Mouse (Mus musculus): ENCODE data around the gene Neurl2. TPM values are rescaled to one million over a fixed set of nuclear protein-coding genes. Genes with fewer than 3 reads are reported as not detected.

The Neurl2 gene
- 1 to 10 TPM; 1.3 to 2.8 TPM for polyA plus RNA-seq (2017; shearing (Covaris generic))

DNA sequence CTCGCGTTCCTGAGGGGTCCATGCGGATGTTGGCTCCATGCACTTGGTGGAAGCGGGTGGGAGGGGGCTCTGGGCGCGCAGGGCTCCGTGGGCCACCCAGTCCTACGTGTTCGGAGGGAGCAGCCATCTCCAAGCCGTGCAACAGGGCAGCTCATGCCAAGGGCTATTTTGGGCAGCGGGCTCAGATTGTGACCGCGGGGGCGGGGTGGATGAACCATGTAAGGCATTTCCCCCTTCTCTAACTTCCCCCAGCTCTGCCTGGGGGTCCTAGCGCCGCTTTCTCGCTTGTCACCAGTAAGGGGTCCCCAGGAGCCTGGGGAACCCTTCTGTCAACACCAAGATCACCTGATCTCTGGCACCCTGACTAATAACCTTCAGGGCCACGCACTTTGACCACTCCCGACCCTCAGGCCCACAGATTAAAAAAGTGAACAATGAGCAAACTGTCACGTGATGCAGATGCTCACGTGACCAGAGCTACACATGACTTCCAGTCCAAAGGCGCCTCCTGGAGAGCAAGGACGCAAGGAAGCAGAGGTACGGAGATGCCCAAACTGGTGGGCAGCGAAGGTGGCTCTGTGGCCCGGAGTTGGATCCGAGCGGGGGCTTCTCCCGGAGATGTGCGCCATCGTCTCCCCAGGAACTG lies at the start of gene Neurl2:
Gene Neurl2, minus strand, starts transcription at position 143 of the 646 bp plus-strand sequence.

GRCm38 (mm10) chr2:164879228-164879567 lies 45.9 kb upstream of the Neurl2 start, which contains the start of gene Pcif1:
Gene Pcif1 (plus strand): TSS chr2:164879304.

GRCm38 (mm10) chr2:164857101-164857821 lies 24.0 kb upstream of the Neurl2 start, which contains the start of gene Pltp:
Gene Pltp (minus strand): TSS chr2:164857711.

GRCm38 (mm10) chr2:164832748-164833301 lies 431 bp downstream of the Neurl2 start, which contains the start of gene Ctsa:
Gene Ctsa (plus strand): TSS chr2:164832873.

DNA sequence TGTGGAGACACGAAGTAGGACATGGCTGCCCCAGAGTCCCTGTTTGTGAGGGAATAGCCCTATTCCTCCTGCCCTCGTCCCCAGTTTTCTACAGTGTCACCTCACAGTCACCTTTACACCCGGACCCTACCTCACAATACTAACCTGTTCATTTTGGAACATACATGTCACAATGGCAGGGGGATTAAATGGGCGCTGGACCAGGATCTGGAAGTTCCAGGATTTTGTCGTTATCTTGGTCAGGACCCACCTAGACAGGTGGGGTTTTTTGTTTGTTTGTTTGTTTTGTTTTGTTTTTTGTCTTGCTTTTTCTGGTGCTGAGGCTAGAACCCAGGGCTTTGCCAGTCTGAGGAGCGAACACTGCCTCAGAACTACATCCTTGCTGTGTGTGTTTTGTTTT lies 4.8 kb downstream of the Neurl2 start, which contains the start of gene Spata25:
Gene Spata25, minus strand, starts transcription at position 101 of the 400 bp plus-strand sequence.

DNA sequence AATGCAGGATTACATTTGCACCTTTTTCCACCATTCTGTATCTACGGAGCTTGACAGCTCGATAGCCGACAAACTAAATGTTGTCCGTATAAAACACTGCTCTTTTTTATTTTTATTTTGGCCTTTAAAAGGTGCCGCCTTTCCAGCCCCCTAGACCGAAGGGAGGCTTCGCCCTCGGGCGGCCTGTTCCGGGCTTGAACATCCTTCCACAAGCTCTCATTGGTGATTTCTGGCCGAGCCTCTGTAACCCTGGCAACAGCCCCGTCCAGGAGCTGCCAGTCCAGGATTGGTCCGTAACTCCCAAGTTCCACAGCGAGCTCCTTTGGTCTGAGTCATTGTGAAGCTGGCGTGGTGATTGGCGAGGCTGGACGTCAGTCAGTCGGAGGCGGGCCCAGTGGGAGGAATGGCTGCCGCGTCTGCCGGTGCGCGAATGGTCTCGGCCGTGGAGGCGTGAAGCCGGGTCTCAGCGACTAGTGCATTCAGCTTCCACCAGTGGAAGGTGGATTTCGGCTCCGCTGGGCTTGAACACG lies 10.6 kb downstream of the Neurl2 start, which contains the start of gene Zswim1:
Gene Zswim1, plus strand, starts transcription at position 51 of the 530 bp plus-strand sequence.

DNA sequence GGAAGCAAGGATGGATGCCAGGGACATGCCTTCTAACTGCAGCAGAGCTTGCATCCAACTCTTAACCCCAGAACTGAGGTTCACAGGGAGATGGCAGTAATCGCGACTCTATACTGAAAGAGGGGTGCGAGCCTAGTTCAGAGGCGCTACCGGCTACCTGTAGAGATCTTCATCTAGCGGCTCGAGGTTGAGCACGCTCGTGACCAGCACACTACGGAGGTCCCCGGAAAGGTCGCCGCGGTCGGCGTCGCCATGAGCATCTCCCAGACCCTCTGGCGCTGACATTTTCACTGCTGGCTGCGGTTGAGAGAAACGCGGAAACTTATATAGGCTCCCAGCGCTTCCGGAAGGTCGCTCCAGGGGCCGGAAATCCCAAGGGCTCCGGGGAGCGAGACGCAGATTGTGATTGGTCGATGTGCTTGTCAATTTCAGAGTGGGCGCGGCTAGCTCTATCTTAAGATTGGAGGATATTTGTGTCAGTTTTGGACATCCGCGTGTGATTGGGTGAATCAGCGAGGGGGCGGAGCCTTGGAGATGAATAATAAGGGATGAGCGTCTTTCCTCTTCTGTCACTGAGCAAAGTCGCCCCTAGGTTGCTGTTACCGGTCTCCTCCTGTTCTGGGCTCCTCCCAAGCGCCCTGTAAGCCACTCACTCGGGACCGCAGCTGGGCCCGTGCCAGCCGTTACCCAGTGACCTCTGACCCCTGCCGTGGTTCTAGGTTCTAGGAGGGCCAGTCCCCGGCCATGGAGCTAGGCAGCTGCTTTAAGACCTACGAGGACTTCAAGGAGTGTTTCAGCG lies 28.5 kb downstream of the Neurl2 start, which contains the start of the genes Acot8 and Zswim3:
Gene Acot8, minus strand, starts transcription at position 350 of the 799 bp plus-strand sequence.
Gene Zswim3, plus strand, starts transcription at position 566 of the 799 bp plus-strand sequence.

DNA sequence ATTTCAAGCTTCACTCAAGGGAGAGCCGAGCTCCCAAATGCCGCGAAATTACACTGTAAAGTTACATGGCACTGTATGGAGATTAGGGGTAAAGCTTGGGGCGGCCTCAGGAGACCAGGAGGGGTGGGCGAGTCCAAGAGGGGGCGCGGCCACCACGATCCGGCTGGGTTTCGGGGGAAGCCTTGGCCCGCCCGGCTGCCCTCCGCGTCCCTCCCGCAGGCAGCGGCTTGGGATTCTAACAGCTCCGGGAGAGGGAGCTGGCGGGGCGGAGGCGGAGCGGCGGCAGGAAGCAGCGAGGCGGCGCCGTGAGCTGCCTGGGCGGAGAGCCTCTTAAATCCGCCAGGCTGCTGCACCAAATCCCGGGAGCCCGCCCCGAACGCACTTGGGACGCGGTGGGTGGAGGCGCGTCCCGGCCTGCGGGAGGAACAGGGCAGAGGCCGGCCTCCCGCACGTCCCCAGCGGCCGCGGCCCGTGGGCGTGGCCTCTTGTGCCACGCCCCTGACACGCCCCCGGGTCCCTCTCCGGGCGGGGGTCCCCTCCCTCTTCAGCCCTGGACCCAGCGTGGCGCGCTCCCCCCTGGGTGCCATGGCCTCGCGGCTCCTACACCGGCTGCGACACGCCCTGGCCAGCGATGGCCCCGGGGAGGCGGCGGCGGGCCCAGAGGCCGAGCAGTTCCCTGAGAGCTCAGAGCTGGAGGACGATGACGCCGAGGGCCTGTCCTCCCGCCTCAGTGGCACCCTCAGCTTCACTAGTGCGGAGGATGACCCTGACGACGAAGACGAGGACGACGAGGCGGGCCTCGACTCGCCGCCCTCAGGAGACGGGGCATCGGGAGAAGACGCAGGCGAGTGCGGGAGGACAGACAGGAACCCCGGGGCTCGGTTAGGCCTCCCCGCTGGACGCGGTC lies 47.5 kb downstream of the Neurl2 start, which contains the start of gene Snx21:
Gene Snx21, plus strand, starts transcription at position 343 of the 907 bp plus-strand sequence.

Other genes starting within 250 kb of the Neurl2 start
- not detected for gene Wfdc6a, start 248.0 kb downstream of the Neurl2 start, polyA plus RNA-seq (2017; shearing (Covaris generic))
- gene Eppin, start 239.9 kb downstream of the Neurl2 start, polyA plus RNA-seq (2017; shearing (Covaris generic)): not detected
- gene Wfdc6b, start 219.9 kb downstream of the Neurl2 start, polyA plus RNA-seq (2017; shearing (Covaris generic)): 1 to 10 TPM in 1 of 2 experiments, not detected in 1; 3.0 TPM
- 1 to 10 TPM in 1 of 2 experiments, not detected in 1; 1.6 TPM for gene Wfdc8, start 219.8 kb downstream of the Neurl2 start, polyA plus RNA-seq (2017; shearing (Covaris generic))
- gene Wfdc16, start 194.7 kb downstream of the Neurl2 start, polyA plus RNA-seq (2017; shearing (Covaris generic)): not detected
- under 1 TPM in 1 of 2 experiments, not detected in 1; 0.88 TPM for gene Wfdc10, start 177.4 kb downstream of the Neurl2 start, polyA plus RNA-seq (2017; shearing (Covaris generic))
- gene Wfdc9, start 176.9 kb downstream of the Neurl2 start, polyA plus RNA-seq (2017; shearing (Covaris generic)): 1 to 10 TPM in 1 of 2 experiments, under 1 TPM in 1; 0.51 to 1.6 TPM
- not detected for gene Wfdc11, start 159.4 kb downstream of the Neurl2 start, polyA plus RNA-seq (2017; shearing (Covaris generic))
- gene Wfdc13, start 148.3 kb downstream of the Neurl2 start, polyA plus RNA-seq (2017; shearing (Covaris generic)): not detected
- gene Spint4, start 135.0 kb downstream of the Neurl2 start, polyA plus RNA-seq (2017; shearing (Covaris generic)): not detected
- gene Spint5, start 118.2 kb downstream of the Neurl2 start, polyA plus RNA-seq (2017; shearing (Covaris generic)): not detected
- gene Wfdc3, start 87.5 kb downstream of the Neurl2 start, polyA plus RNA-seq (2017; shearing (Covaris generic)): 1 to 10 TPM in 1 of 2 experiments, under 1 TPM in 1; 0.20 to 2.9 TPM
- gene Dnttip1, start 87.5 kb downstream of the Neurl2 start, polyA plus RNA-seq (2017; shearing (Covaris generic)): 10 to 100 TPM; 61.3 to 61.5 TPM
- 1 to 10 TPM; 1.7 to 2.9 TPM for gene Ube2c, start 63.6 kb downstream of the Neurl2 start, polyA plus RNA-seq (2017; shearing (Covaris generic))
- gene Tnnc2, start 53.5 kb downstream of the Neurl2 start, polyA plus RNA-seq (2017; shearing (Covaris generic)): not detected
- 1 to 10 TPM; 8.2 to 9.8 TPM for gene Snx21, start 47.6 kb downstream of the Neurl2 start, polyA plus RNA-seq (2017; shearing (Covaris generic))
- 10 to 100 TPM; 29.7 to 34.5 TPM for gene Acot8, start 28.6 kb downstream of the Neurl2 start, polyA plus RNA-seq (2017; shearing (Covaris generic))
- gene Zswim3, start 28.4 kb downstream of the Neurl2 start, polyA plus RNA-seq (2017; shearing (Covaris generic)): 10 to 100 TPM in 1 of 2 experiments, 1 to 10 TPM in 1; 8.2 to 11.0 TPM
- gene Zswim1, start 10.8 kb downstream of the Neurl2 start, polyA plus RNA-seq (2017; shearing (Covaris generic)): 10 to 100 TPM; 19.3 to 20.7 TPM
- not detected for gene Spata25, start 4.9 kb downstream of the Neurl2 start, polyA plus RNA-seq (2017; shearing (Covaris generic))
- gene Ctsa, start 583 bp downstream of the Neurl2 start, polyA plus RNA-seq (2017; shearing (Covaris generic)): 100 to 1,000 TPM; 179 to 196 TPM
- 1 to 10 TPM in 1 of 2 experiments, under 1 TPM in 1; 0.52 to 9.3 TPM for gene Pltp, start 24.3 kb upstream of the Neurl2 start, polyA plus RNA-seq (2017; shearing (Covaris generic))
- 100 to 1,000 TPM; 109 to 125 TPM for gene Pcif1, start 45.8 kb upstream of the Neurl2 start, polyA plus RNA-seq (2017; shearing (Covaris generic))
- gene Zfp335, start 78.3 kb upstream of the Neurl2 start, polyA plus RNA-seq (2017; shearing (Covaris generic)): 10 to 100 TPM; 35.0 to 36.2 TPM
- gene Mmp9, start 107.3 kb upstream of the Neurl2 start, polyA plus RNA-seq (2017; shearing (Covaris generic)): 1 to 10 TPM; 3.2 to 8.8 TPM
- gene Slc12a5, start 127.3 kb upstream of the Neurl2 start, polyA plus RNA-seq (2017; shearing (Covaris generic)): 1 to 10 TPM in 1 of 2 experiments, under 1 TPM in 1; 0.12 to 1.2 TPM
- gene Ncoa5, start 201.4 kb upstream of the Neurl2 start, polyA plus RNA-seq (2017; shearing (Covaris generic)): 10 to 100 TPM; 49.9 to 58.0 TPM
- 1 to 10 TPM; 2.4 to 3.3 TPM for gene Cd40, start 222.2 kb upstream of the Neurl2 start, polyA plus RNA-seq (2017; shearing (Covaris generic))